Mouse (Mus musculus) bone marrow macrophage, adult 2 months (primary cell): ENCODE data around the gene Lonp1. TPM values are rescaled to one million over a fixed set of nuclear protein-coding genes. Genes with fewer than 3 reads are reported as not detected.

Experiments
- H3K27ac ChIP-seq: 2 replicates; pipeline ENCODE4 v1.5.1; 2012; ENCODE audit warnings: low read depth, low read length; ENCODE audit not compliant: insufficient read depth
- H3K4me1 ChIP-seq: 2 replicates; pipeline ENCODE4 v1.6.1; 2012; ENCODE audit warnings: low read length; ENCODE audit not compliant: control insufficient read depth, insufficient read depth
- H3K4me3 ChIP-seq: 2 replicates; pipeline ENCODE4 v1.5.1; 2012; ENCODE audit warnings: mild to moderate bottlenecking, low read length, moderate library complexity; ENCODE audit not compliant: insufficient read depth
- CTCF ChIP-seq: IDR thresholded peaks from 2 replicates; pipeline ENCODE4 v1.5.1; 2012; ENCODE audit warnings: low read depth, mild to moderate bottlenecking, low read length, moderate library complexity
- POLR2A ChIP-seq: IDR thresholded peaks from 2 replicates; pipeline ENCODE4 v1.6.1; 2012; ENCODE audit warnings: mild to moderate bottlenecking, low read depth, low read length, borderline replicate concordance
- polyA plus RNA-seq: library from polyadenylated mRNA; stranded (reverse); fragments of >200 nt; gene quantifications from 2 replicates; pipeline ENCODE4 v1.2.4, GENCODE M21; 2012; ENCODE audit not compliant: missing spikeins, insufficient read depth, insufficient read length

Lonp1 gene
- polyA plus RNA-seq, 1 experiment = 29.6 TPM

GRCm38 (mm10) chr17:56593527-56594271 lies 33.0 kb downstream of the Lonp1 start:
- H3K4me1 ChIP-seq = no peaks in the 10 kb centered on the region
- H3K27ac ChIP-seq = no peak overlapping the region
- no peak for TF ChIP-seq POLR2A
- TF ChIP-seq CTCF = no peak
- no peak overlapping the region for H3K4me3 ChIP-seq

- Histone ChIP-seq H3K27ac (no peak overlapping the region), H3K4me1 (no peaks in the 10 kb centered on the region), H3K4me3 (no peak overlapping the region)
- TF ChIP-seq POLR2A (no peak), CTCF (no peak)
Measured at GRCm38 (mm10) chr17:56592553-56592952, 34.1 kb downstream of the Lonp1 start.

- no peak overlapping the region for H3K4me3 ChIP-seq
- no peak overlapping the region for H3K27ac ChIP-seq
- H3K4me1 ChIP-seq = peaks cover 11% of the 10 kb centered on the region
- TF ChIP-seq CTCF (no peak), POLR2A (no peak)
Measured at GRCm38 (mm10) chr17:56588921-56589320, 37.8 kb downstream of the Lonp1 start.

DNA sequence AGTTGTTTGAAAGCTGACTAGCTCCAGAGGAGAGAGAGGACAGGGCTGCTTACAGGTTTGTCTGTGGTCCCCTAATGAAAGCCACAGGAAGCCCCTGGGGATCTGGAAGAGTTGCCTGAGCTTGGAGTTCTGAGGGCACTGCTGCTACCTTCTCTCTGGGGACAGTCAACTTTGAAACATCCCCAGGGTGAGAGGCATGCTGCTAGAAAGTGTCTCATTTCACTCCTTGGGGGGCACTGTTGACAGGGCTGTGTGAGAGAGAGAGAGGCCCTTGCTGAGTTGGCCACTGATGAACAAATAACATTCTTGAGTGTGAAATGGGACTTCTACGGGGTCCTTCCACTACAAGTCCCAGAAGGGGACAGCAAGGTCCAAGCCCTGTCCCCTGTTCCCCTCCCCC lies 38.9 kb downstream of the Lonp1 start:
- Histone ChIP-seq H3K4me1 (peaks cover 11% of the 10 kb centered on the region), H3K4me3 (no peak overlapping the region), H3K27ac (no peak overlapping the region)
- TF ChIP-seq CTCF = no peak
- TF ChIP-seq POLR2A = no peak

- peaks cover 27% of the 10 kb centered on the region for H3K4me1 ChIP-seq
- peak overlapping the region; percentile 96 for H3K27ac ChIP-seq
- no peak for TF ChIP-seq POLR2A
- TF ChIP-seq CTCF = no peak
- H3K4me3 ChIP-seq = peak overlapping the region; percentile 85
Measured at GRCm38 (mm10) chr17:56585171-56585821, 41.4 kb downstream of the Lonp1 start.

GRCm38 (mm10) chr17:56584257-56585130 lies 42.2 kb downstream of the Lonp1 start, which contains the start of the genes Safb2 and Safb:
Gene Safb2 (minus strand): TSS chr17:56584585.
Gene Safb (plus strand): TSS chr17:56584825.
- Histone ChIP-seq H3K27ac (peak within 1 kb of the TSS; percentile 99), H3K4me3 (peak within 1 kb of the TSS; percentile 99), H3K4me1 (peaks cover 27% of the 10 kb centered on the region)
- TF ChIP-seq POLR2A (peak; percentile 31; the same call in 1 of the 2 replicates), CTCF (no peak)

GRCm38 (mm10) chr17:56583611-56584256 lies 43.0 kb downstream of the Lonp1 start:
- H3K27ac ChIP-seq = peak overlapping the region; percentile 99
- TF ChIP-seq CTCF = no peak
- TF ChIP-seq POLR2A = no peak
- H3K4me3 ChIP-seq = peak overlapping the region; percentile 99
- H3K4me1 ChIP-seq = peaks cover 27% of the 10 kb centered on the region

DNA sequence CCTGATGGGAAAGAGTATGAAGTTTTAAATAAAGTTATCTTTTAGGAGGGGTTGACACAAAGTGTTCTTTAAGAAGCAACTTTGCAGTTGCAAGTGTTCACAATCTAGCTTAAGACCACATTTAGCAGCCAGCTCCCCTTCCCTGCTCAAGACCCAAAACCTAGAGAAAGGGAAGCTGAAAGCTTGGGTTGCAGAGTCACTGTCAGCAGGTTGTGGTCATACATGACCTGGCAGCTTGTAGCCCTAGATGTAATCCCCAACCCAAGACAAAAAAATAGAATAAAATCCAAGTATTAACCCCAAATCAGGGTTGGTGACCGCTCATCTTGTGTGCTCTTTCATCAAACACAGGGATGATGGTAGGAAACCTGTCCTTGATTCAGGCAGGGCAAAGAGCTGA lies 43.6 kb downstream of the Lonp1 start:
- Histone ChIP-seq H3K27ac (peak overlapping the region; percentile 99), H3K4me3 (peak overlapping the region; percentile 99), H3K4me1 (peaks cover 27% of the 10 kb centered on the region)
- TF ChIP-seq POLR2A (no peak), CTCF (no peak)

GRCm38 (mm10) chr17:56572939-56573338 lies 53.7 kb downstream of the Lonp1 start:
- TF ChIP-seq CTCF = no peak
- TF ChIP-seq POLR2A = no peak
- Histone ChIP-seq H3K27ac (no peak overlapping the region), H3K4me3 (no peak overlapping the region), H3K4me1 (no peaks in the 10 kb centered on the region)

GRCm38 (mm10) chr17:56572154-56572553 lies 54.5 kb downstream of the Lonp1 start:
- no peaks in the 10 kb centered on the region for H3K4me1 ChIP-seq
- H3K4me3 ChIP-seq = no peak overlapping the region
- TF ChIP-seq POLR2A = no peak
- TF ChIP-seq CTCF = no peak
- no peak overlapping the region for H3K27ac ChIP-seq
